Mouse (Mus musculus): ENCODE data around the gene St13.

Gene St13

GRCm38 (mm10) chr15:81392997-81393396 lies 6.9 kb downstream of the St13 start:
- ChIA-PET POLR2A (interaction anchor here in 3 of 4 experiments (0.6 to 8.0 kb wide), 6 partner anchors 6 to 945 kb away, joined by 3 to 103 read pairs (median 3); partner anchors contain the start of genes St13 (in 1 of the 3) and Xpnpep3 (in 1 of the 3)), CTCF (interaction anchor here in 1 of 4 experiments (0.9 kb wide), 1 partner anchor 55 kb away, joined by 3 read pairs; no protein-coding TSS in a partner anchor)

GRCm38 (mm10) chr15:81386327-81386726 lies 13.6 kb downstream of the St13 start:
- ChIA-PET POLR2A (interaction anchor here (0.6 to 8.0 kb wide), 10 partner anchors 9 to 1129 kb away, joined by 3 to 103 read pairs (median 4); partner anchors contain the start of genes St13 (in 3 of the 4) and Xpnpep3 (in 3 of the 4)), CTCF (interaction anchor here (0.5 to 1.5 kb wide), 9 partner anchors 12 to 886 kb away, joined by 3 to 4 read pairs (median 3); partner anchors contain the start of genes St13 (in 1 of the 4) and Xpnpep3 (in 1 of the 4))

- ChIA-PET CTCF (no interaction called here), POLR2A (interaction anchor here in 2 of 4 experiments (0.8 to 6.7 kb wide), 10 partner anchors 8 to 30 kb away, joined by 3 to 36 read pairs (median 4); partner anchors contain the start of genes St13 (in 1 of the 2) and Xpnpep3 (in 1 of the 2))
These were observed 21.0 kb downstream of the St13 start for GRCm38 (mm10) chr15:81378845-81379244.

GRCm38 (mm10) chr15:81374621-81375020 lies 25.3 kb downstream of the St13 start:
- ChIA-PET POLR2A (interaction anchor here in 2 of 4 experiments (0.7 to 1.2 kb wide), 2 partner anchors 15 to 25 kb away, joined by 5 to 8 read pairs; partner anchors contain the start of genes St13 (in 1 of the 2) and Xpnpep3 (in 1 of the 2)), CTCF (no interaction called here)

- ChIA-PET POLR2A (interaction anchor here in 2 of 4 experiments (0.7 to 4.1 kb wide), 12 partner anchors 8 to 215 kb away, joined by 3 to 20 read pairs (median 4); partner anchors contain the start of genes Ep300 (in 1 of the 2) and Rbx1 (in 1 of the 2)), CTCF (interaction anchor here in 2 of 4 experiments (0.5 to 1.0 kb wide), 2 partner anchors 16 to 343 kb away, joined by 3 to 5 read pairs; no protein-coding TSS in a partner anchor)
These were observed 29.5 kb downstream of the St13 start for GRCm38 (mm10) chr15:81370356-81370755.

DNA sequence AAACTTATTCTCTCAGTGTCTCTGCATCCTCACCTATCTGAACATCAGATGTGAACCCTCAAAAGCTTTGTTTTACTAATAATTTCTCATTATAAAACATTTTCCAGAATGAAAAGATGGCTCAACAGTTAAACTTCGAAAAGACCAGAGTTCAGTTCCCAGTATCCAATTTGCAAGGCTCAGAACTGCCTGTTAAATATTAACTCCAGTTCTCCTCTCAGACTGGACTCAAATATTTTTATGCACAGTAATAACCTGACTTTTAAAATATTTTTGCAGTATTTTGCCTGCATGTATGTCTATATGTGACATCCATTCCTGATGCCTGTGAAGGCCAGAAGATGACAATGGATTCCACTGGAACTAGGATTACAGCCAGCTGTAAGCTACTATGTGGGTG lies 31.3 kb downstream of the St13 start:
- CTCF ChIA-PET: interaction anchor here in 2 of 4 experiments (0.6 to 1.8 kb wide), 4 partner anchors 13 to 231 kb away, joined by 3 to 5 read pairs (median 4); no protein-coding TSS in a partner anchor
- POLR2A ChIA-PET: interaction anchor here in 2 of 4 experiments (0.6 to 2.4 kb wide), 6 partner anchors 9 to 30 kb away, joined by 3 to 9 read pairs (median 4); no protein-coding TSS in a partner anchor

DNA sequence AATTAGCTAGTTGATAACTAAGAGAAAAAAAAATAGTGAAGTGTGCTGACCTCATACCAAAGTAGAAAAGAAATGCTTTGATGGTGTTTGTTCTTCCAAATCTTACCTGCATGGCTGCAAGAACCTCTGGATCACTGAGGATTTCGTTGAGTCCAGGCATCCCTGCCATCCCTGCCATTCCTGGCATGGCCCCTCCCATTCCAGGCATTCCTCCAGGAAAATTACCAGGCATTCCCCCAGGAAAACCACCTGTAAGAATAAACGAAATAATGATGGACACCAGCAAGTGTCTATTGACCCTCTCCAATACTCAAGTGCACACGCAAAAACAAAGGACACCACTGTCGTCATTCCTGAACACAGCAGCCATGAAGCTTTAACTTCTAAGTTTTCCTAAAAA lies 33.6 kb downstream of the St13 start:
- ChIA-PET CTCF (no interaction called here), POLR2A (interaction anchor here in 3 of 4 experiments (0.6 to 5.7 kb wide), 7 partner anchors 10 to 33 kb away, joined by 3 to 33 read pairs (median 4); partner anchors contain the start of genes St13 (in 1 of the 3) and Xpnpep3 (in 1 of the 3))

DNA sequence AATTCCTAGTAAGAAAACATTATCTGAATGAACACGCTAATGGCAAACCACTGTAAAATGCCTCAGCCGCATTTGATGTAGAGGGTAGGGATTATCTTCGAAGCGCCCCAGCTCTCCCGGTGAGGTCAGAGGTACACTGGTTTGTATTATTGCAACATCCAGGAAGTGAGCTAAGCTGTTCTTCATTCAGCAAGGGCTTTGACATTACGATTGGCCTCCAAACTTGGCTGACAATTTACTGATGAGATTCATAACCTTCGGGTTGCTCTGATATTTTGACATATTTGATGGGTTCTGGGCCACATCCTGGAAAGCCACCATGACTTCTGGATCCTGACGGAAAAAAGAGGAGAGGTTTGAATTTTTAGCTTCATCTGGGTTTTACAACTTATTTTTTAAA lies 34.6 kb downstream of the St13 start:
- ChIA-PET POLR2A (interaction anchor here in 2 of 4 experiments (1.2 to 5.7 kb wide), 5 partner anchors 13 to 34 kb away, joined by 4 to 33 read pairs (median 5); partner anchors contain the start of genes St13 (in 1 of the 2) and Xpnpep3 (in 1 of the 2)), CTCF (interaction anchor here in 1 of 4 experiments (0.5 kb wide), 1 partner anchor 117 kb away, joined by 5 read pairs; no protein-coding TSS in a partner anchor)

- ChIA-PET POLR2A (interaction anchor here in 2 of 4 experiments (0.5 to 5.7 kb wide), 9 partner anchors 8 to 1791 kb away, joined by 3 to 33 read pairs (median 4); partner anchors contain the start of genes St13 (in 1 of the 2) and Xpnpep3 (in 1 of the 2)), CTCF (interaction anchor here in 1 of 4 experiments (0.6 kb wide), 1 partner anchor 12 kb away, joined by 3 read pairs; no protein-coding TSS in a partner anchor)
These were observed 35.6 kb downstream of the St13 start for GRCm38 (mm10) chr15:81364271-81364670.

DNA sequence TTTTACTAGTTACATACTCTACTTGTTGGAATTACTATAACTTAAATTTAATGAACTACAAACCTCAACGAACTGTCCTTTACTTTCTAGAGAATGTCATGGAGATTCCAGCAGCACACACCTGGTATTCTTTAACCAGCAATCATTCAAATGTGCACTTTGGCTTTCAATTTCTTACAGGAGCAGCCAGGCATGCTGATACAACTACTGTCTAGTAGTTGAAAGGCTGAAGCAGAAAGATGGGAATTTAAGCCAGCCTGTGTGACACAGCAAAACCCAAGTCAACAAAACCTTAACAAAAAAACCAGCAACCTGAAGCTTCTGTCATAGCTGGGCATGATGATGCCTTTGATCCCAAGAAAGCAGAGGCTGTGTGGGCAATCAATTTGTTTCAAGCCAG lies 37.4 kb downstream of the St13 start:
- ChIA-PET POLR2A (interaction anchor here in 2 of 4 experiments (0.6 to 5.7 kb wide), 6 partner anchors 9 to 95 kb away, joined by 3 to 27 read pairs (median 4); partner anchors contain the start of gene Xpnpep3 (in 1 of the 2)), CTCF (no interaction called here)

- ChIA-PET POLR2A (interaction anchor here in 2 of 4 experiments (0.6 to 5.7 kb wide), 6 partner anchors 10 to 94 kb away, joined by 3 to 27 read pairs (median 4); partner anchors contain the start of gene Xpnpep3 (in 1 of the 2)), CTCF (no interaction called here)
These were observed 38.4 kb downstream of the St13 start for GRCm38 (mm10) chr15:81361417-81362015.

DNA sequence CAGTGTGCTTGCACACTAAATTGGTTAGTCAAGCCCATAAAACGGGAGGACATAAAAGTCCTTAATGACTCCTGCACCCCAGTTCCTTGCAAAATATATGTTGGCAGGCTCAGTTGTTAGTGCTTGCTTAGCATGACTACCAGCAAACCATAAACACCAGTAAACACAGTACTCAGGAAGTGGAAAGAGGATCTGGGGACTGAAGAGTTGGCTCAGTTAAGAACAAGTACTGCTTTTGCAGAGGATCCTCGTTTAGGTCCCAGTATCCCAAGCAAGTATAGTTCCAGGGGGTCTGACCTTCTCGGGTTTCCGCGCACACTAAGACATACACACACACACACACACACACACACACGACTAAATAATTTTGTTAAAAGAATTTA lies 38.9 kb downstream of the St13 start:
- POLR2A ChIA-PET: interaction anchor here in 2 of 4 experiments (1.2 to 5.7 kb wide), 4 partner anchors 10 to 39 kb away, joined by 3 to 27 read pairs (median 12); partner anchors contain the start of gene Xpnpep3 (in 1 of the 2)
- CTCF ChIA-PET: no interaction called here

- ChIA-PET POLR2A (interaction anchor here in 1 of 4 experiments (2.5 to 5.7 kb wide), 2 partner anchors 11 to 17 kb away, joined by 20 to 27 read pairs; no protein-coding TSS in a partner anchor), CTCF (no interaction called here)
These were observed 39.4 kb downstream of the St13 start, which contains the start of gene Slc25a17 for GRCm38 (mm10) chr15:81360345-81361021. TSS of gene Slc25a17 (minus strand) at chr15:81360812.

DNA sequence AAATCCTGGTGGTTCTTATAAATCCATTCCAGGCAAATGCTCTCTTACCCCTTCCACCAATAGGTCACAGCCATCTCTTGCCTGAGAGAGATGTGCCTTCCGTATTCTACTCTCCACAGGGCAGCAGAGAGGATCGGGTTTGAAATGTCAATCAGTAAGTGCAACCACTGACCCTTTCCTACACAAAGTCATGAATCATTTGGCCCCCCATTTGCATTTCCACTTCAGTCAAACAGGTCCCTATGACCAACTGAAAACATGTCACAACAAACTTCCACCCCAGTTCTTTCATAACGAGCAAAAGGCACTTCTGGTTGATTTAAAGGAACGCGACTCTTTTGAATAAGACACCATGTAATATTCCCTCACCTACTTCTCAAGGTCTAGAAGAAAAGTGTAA lies 40.5 kb downstream of the St13 start:
- POLR2A ChIA-PET: interaction anchor here in 2 of 4 experiments (1.0 to 1.8 kb wide), 4 partner anchors 10 to 155 kb away, joined by 3 to 5 read pairs (median 4); partner anchors contain the start of genes St13 (in 1 of the 2) and Xpnpep3 (in 1 of the 2)
- CTCF ChIA-PET: no interaction called here

DNA sequence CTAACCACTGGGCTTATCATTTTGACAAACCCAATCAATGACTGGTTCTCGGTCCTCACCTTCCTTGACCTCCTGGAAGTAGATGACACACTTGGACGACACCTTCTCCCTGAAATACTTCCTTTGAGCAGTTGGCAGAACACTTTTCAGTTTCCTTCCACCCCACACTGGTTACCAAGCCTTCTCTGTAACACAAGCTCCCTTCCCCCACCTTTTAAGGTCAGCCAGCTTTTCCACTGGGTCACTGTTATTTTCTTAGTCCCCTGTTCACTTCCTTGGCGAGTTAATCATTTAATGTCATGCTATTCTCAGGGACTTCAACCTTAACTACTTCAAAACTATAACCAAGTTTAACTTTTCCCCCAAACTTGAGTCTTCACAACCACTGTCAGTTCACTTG lies 40.9 kb downstream of the St13 start:
- CTCF ChIA-PET: no interaction called here

GRCm38 (mm10) chr15:81356946-81357345 lies 42.9 kb downstream of the St13 start:
- ChIA-PET POLR2A (interaction anchor here in 3 of 4 experiments (0.6 to 2.6 kb wide), 7 partner anchors 9 to 123 kb away, joined by 3 to 9 read pairs (median 4); no protein-coding TSS in a partner anchor), CTCF (interaction anchor here in 2 of 4 experiments (0.5 to 0.9 kb wide), 3 partner anchors 10 to 127 kb away, joined by 3 to 6 read pairs (median 4); no protein-coding TSS in a partner anchor)

More for the DNA sequence above, 40.9 kb downstream of the St13 start:
- POLR2A ChIA-PET: interaction anchor here in 2 of 4 experiments (1.0 to 1.8 kb wide), 4 partner anchors 10 to 156 kb away, joined by 3 to 5 read pairs (median 4); partner anchors contain the start of genes St13 (in 1 of the 2) and Xpnpep3 (in 1 of the 2)

GRCm38 (mm10) chr15:81355146-81355761 lies 44.6 kb downstream of the St13 start:
- ChIA-PET POLR2A (interaction anchor here in 2 of 4 experiments (0.5 to 2.6 kb wide), 5 partner anchors 13 to 231 kb away, joined by 3 to 9 read pairs (median 3); partner anchors contain the start of genes St13 (in 1 of the 2) and Xpnpep3 (in 1 of the 2)), CTCF (interaction anchor here in 2 of 4 experiments (0.7 to 1.1 kb wide), 3 partner anchors 8 to 32 kb away, joined by 3 read pairs; no protein-coding TSS in a partner anchor)

All from embryonic stem cell, embryonic (primary cell).